Mouse (Mus musculus): ENCODE measurements around the gene 1500011B03Rik. TPM values are rescaled to one million over a fixed set of nuclear protein-coding genes. Genes with fewer than 3 reads are reported as not detected.
"Not testable (repeated sequence)": the region's sequence is repeated elsewhere in the genome, so short reads cannot be mapped to it uniquely, and the experiment has no call there.

1500011B03Rik gene
- polyA plus RNA-seq (2012; rRNA removed): 24.1 and 38.5 TPM in 2 replicates

- TF ChIP-seq POLR2A (IDR thresholded peaks at IDR 0.05; ENCODE audit: low read depth, low read length) (peak; percentile 4; the same call in 1 of the 2 replicates), CTCF (IDR thresholded peaks at IDR 0.05; ENCODE audit: extremely low read depth, insufficient read depth, insufficient read length, insufficient replicate concordance) (no peak)
- peak; percentile 31 to 36 for DNase-seq (ENCODE audit: low read depth in 1 of 2, low spot score in 2 of 2)
- WGBS: 10% methylated on average over 53 of the region's 53 CpGs
- H3K36me3 ChIP-seq (ENCODE audit: control insufficient read depth, insufficient read depth, low read length): no peaks in the 10 kb centered on the region
- H3K4me3 ChIP-seq (ENCODE audit: extremely low read depth, insufficient read depth, insufficient read length): peak within 1 kb of the TSS; percentile 96
- H3K27me3 ChIP-seq (ENCODE audit: control insufficient read depth, insufficient read depth, low read length): no peaks in the 10 kb centered on the region
- peak within 1 kb of the TSS; percentile 27; the same call in 1 of the 2 replicates for H3K27ac ChIP-seq (ENCODE audit: insufficient read depth, low read length)
- H3K4me1 ChIP-seq (ENCODE audit: control insufficient read depth, insufficient read depth, insufficient read length): peaks cover 5% of the 10 kb centered on the region
These were observed at the start of gene 1500011B03Rik for GRCm38 (mm10) chr5:114822796-114823688. Gene 1500011B03Rik (minus strand): TSS chr5:114823468.

DNA sequence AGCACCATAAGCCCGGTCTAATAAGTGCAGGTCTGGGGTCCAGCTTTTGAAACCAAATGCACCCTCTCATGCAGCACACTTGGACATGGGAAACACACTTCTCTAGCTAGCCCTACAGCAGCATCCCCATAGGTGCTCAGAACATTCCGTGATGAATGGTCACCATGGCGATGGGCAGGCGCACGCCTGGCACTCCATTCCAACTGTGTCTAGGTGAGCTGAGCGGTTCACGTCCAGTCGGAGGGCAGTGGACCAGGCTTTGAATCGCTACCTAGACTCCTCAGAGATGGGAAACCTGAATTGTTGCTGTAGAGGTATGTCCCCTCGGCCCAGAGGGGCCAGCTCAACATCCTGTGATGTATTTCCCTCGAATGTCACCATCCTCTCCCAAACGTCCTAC is 42.0 kb upstream of the 1500011B03Rik start:
- no peak for TF ChIP-seq POLR2A (IDR thresholded peaks at IDR 0.05; ENCODE audit: low read depth, low read length)
- TF ChIP-seq CTCF (IDR thresholded peaks at IDR 0.05; ENCODE audit: extremely low read depth, insufficient read depth, insufficient read length, insufficient replicate concordance): no peak
- no peak overlapping the region for H3K4me3 ChIP-seq (ENCODE audit: extremely low read depth, insufficient read depth, insufficient read length)
- WGBS: 89% methylated on average over 12 of the region's 12 CpGs
- peak overlapping the region; percentile 58 for H3K27ac ChIP-seq (ENCODE audit: insufficient read depth, low read length)
- no peaks in the 10 kb centered on the region for H3K36me3 ChIP-seq (ENCODE audit: control insufficient read depth, insufficient read depth, low read length)
- H3K4me1 ChIP-seq (ENCODE audit: control insufficient read depth, insufficient read depth, insufficient read length): peaks cover 5% of the 10 kb centered on the region; the same call in 1 of the 2 replicates
- no peak for DNase-seq (ENCODE audit: low read depth in 1 of 2, low spot score in 2 of 2)
- H3K27me3 ChIP-seq (ENCODE audit: control insufficient read depth, insufficient read depth, low read length): no peaks in the 10 kb centered on the region

- H3K4me3 ChIP-seq (ENCODE audit: extremely low read depth, insufficient read depth, insufficient read length): no peak overlapping the region
- WGBS: 20% methylated on average over 7 of the region's 7 CpGs
- peak overlapping the region; percentile 58 for H3K27ac ChIP-seq (ENCODE audit: insufficient read depth, low read length)
- no peaks in the 10 kb centered on the region for H3K27me3 ChIP-seq (ENCODE audit: control insufficient read depth, insufficient read depth, low read length)
- H3K36me3 ChIP-seq (ENCODE audit: control insufficient read depth, insufficient read depth, low read length): no peaks in the 10 kb centered on the region
- DNase-seq (ENCODE audit: low read depth in 1 of 2, low spot score in 2 of 2): peak; percentile 47 to 86
- peaks cover 5% of the 10 kb centered on the region; the same call in 1 of the 2 replicates for H3K4me1 ChIP-seq (ENCODE audit: control insufficient read depth, insufficient read depth, insufficient read length)
- TF ChIP-seq CTCF (IDR thresholded peaks at IDR 0.05; ENCODE audit: extremely low read depth, insufficient read depth, insufficient read length, insufficient replicate concordance): no peak
- no peak for TF ChIP-seq POLR2A (IDR thresholded peaks at IDR 0.05; ENCODE audit: low read depth, low read length)
These were observed 41.5 kb upstream of the 1500011B03Rik start for GRCm38 (mm10) chr5:114864813-114865212.

GRCm38 (mm10) chr5:114861730-114862129 is 38.5 kb upstream of the 1500011B03Rik start:
- Histone ChIP-seq H3K27ac (ENCODE audit: insufficient read depth, low read length) (no peak overlapping the region), H3K36me3 (ENCODE audit: control insufficient read depth, insufficient read depth, low read length) (no peaks in the 10 kb centered on the region), H3K4me1 (ENCODE audit: control insufficient read depth, insufficient read depth, insufficient read length) (peaks cover 5% of the 10 kb centered on the region; the same call in 1 of the 2 replicates), H3K4me3 (ENCODE audit: extremely low read depth, insufficient read depth, insufficient read length) (no peak overlapping the region), H3K27me3 (ENCODE audit: control insufficient read depth, insufficient read depth, low read length) (no peaks in the 10 kb centered on the region)
- 47% methylated on average over 6 of the region's 6 CpGs for WGBS
- no peak for TF ChIP-seq CTCF (IDR thresholded peaks at IDR 0.05; ENCODE audit: extremely low read depth, insufficient read depth, insufficient read length, insufficient replicate concordance)
- no peak for TF ChIP-seq POLR2A (IDR thresholded peaks at IDR 0.05; ENCODE audit: low read depth, low read length)
- no peak for DNase-seq (ENCODE audit: low read depth in 1 of 2, low spot score in 2 of 2)

- Histone ChIP-seq H3K4me1 (ENCODE audit: control insufficient read depth, insufficient read depth, insufficient read length) (no peaks in the 10 kb centered on the region; the same call in 1 of the 2 replicates), H3K4me3 (ENCODE audit: extremely low read depth, insufficient read depth, insufficient read length) (no peak overlapping the region; the same call in 1 of the 2 replicates), H3K27me3 (ENCODE audit: control insufficient read depth, insufficient read depth, low read length) (no peaks in the 10 kb centered on the region), H3K27ac (ENCODE audit: insufficient read depth, low read length) (no peak overlapping the region), H3K36me3 (ENCODE audit: control insufficient read depth, insufficient read depth, low read length) (no peaks in the 10 kb centered on the region)
- WGBS: 4% methylated on average over 18 of the region's 18 CpGs
- DNase-seq (ENCODE audit: low read depth in 1 of 2, low spot score in 2 of 2): peak; percentile 44 to 61
- TF ChIP-seq POLR2A (IDR thresholded peaks at IDR 0.05; ENCODE audit: low read depth, low read length): no peak
- peak; percentile 91 for TF ChIP-seq CTCF (IDR thresholded peaks at IDR 0.05; ENCODE audit: extremely low read depth, insufficient read depth, insufficient read length, insufficient replicate concordance)
These were observed 36.0 kb upstream of the 1500011B03Rik start for GRCm38 (mm10) chr5:114859253-114859652.

DNA sequence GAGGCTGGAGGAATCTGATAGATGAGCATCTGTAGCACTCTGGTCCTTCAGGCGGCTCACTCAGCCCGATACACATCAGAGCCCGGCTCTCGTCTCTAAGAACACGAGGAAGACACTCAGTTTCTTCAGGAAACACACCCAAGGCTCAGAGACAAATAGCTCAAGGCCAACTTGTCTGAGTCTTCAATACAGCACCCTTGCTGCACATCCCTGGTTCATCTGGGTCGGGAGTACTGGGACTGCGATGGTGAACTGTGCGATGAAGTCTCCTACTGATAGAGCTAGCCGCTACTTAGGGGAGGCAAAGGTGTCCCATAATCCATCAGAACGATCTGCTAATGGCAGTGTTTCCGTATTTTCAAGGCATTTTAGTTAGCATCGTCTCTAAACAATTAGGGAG is 35.3 kb upstream of the 1500011B03Rik start, which contains the start of gene Gm9936:
TSS of gene Gm9936 (minus strand) at position 101 of the 400 bp plus-strand sequence.
- no peaks in the 10 kb centered on the region for H3K27me3 ChIP-seq (ENCODE audit: control insufficient read depth, insufficient read depth, low read length)
- DNase-seq (ENCODE audit: low read depth in 1 of 2, low spot score in 2 of 2): no peak
- TF ChIP-seq POLR2A (IDR thresholded peaks at IDR 0.05; ENCODE audit: low read depth, low read length) (no peak), CTCF (IDR thresholded peaks at IDR 0.05; ENCODE audit: extremely low read depth, insufficient read depth, insufficient read length, insufficient replicate concordance) (no peak)
- H3K4me1 ChIP-seq (ENCODE audit: control insufficient read depth, insufficient read depth, insufficient read length): no peaks in the 10 kb centered on the region; the same call in 1 of the 2 replicates
- no peak within 1 kb of the TSS for H3K27ac ChIP-seq (ENCODE audit: insufficient read depth, low read length)
- 87% methylated on average over 12 of the region's 12 CpGs for WGBS
- no peak within 1 kb of the TSS; the same call in 1 of the 2 replicates for H3K4me3 ChIP-seq (ENCODE audit: extremely low read depth, insufficient read depth, insufficient read length)
- no peaks in the 10 kb centered on the region for H3K36me3 ChIP-seq (ENCODE audit: control insufficient read depth, insufficient read depth, low read length)

DNA sequence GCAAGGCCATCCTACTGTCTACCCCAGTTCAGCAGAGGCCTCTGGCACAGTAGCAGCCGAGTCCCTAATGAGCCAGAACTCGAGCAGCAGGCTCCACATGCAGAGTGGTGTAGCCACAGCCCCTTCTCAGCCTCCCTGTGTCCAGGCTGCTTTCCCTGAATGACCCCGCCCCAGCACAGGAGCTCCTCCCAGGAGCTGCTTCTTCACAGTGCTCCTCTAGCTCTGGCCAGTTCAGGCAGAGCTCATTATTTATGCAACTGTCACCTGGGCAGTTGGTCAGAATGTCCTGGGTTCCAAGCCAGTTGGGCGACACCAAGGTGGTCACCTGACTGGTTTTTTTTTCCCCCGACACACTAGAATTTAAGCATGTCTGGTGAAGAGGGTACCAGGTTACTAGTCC is 30.1 kb upstream of the 1500011B03Rik start, which contains the start of gene 4930519G04Rik:
TSS of gene 4930519G04Rik (plus strand) at position 301 of the 400 bp plus-strand sequence.
- not testable (repeated sequence) for DNase-seq (ENCODE audit: low read depth in 1 of 2, low spot score in 2 of 2); H3K36me3 ChIP-seq (ENCODE audit: control insufficient read depth, insufficient read depth, low read length); H3K4me1 ChIP-seq (ENCODE audit: control insufficient read depth, insufficient read depth, insufficient read length); H3K27ac ChIP-seq (ENCODE audit: insufficient read depth, low read length); H3K27me3 ChIP-seq (ENCODE audit: control insufficient read depth, insufficient read depth, low read length); H3K4me3 ChIP-seq (ENCODE audit: extremely low read depth, insufficient read depth, insufficient read length)
- WGBS: 89% methylated on average over 3 of the region's 5 CpGs
